Mouse (Mus musculus) liver, embryonic 14.5 days (tissue): ENCODE results near the gene Cys1. TPM values are rescaled to one million over a fixed set of nuclear protein-coding genes. Genes with fewer than 3 reads are reported as not detected.
"Not testable (repeated sequence)": the region's sequence is repeated elsewhere in the genome, so short reads cannot be mapped to it uniquely, and the experiment has no call there.

Experiments used
- ATAC-seq: fragments of 200-750 bp; cut with Nextera tagmentation; 2 replicates; pipeline ENCODE4 v1.8.0; 2017; ENCODE audit warnings: moderate number of reproducible peaks, mild to moderate bottlenecking, moderate library complexity; ENCODE audit not compliant: insufficient read depth
- DNase-seq, 3 experiments: peaks; one replicate each; pipeline ENCODE4 v3.0.0-alpha.2; 2012 to 2013; ENCODE audit warnings: low read depth in 3 of 3, low spot score in 3 of 3
- H3K27ac ChIP-seq: fragments of 300-500 bp; sonication (generic); 2 replicates; pipeline ENCODE4 v1.5.1; 2014; ENCODE audit warnings: moderate library complexity, mild to moderate bottlenecking, control low read depth, inconsistent platforms
- H3K27me3 ChIP-seq: fragments of 300-500 bp; sonication (generic); 2 replicates; pipeline ENCODE4 v1.6.1; 2014; ENCODE audit warnings: mild to moderate bottlenecking, low read length, moderate library complexity; ENCODE audit not compliant: control insufficient read depth, insufficient read depth
- H3K36me3 ChIP-seq: fragments of 300-500 bp; sonication (generic); replicated peaks from 2 replicates; pipeline ENCODE4 v1.6.1; 2014; ENCODE audit warnings: low read depth; ENCODE audit not compliant: control insufficient read depth, insufficient read depth
- H3K4me1 ChIP-seq, 2 experiments: fragments of 200-500 bp in 1 of 2; fragments of 300-500 bp in 1 of 2; sonication (generic) in 1 of 2; replicated peaks; 2 replicates each; pipeline ENCODE4 v1.6.1; 2012 to 2014; ENCODE audit warnings: antibody characterized with exemption in 1 of 2, inconsistent platforms in 1 of 2, low read length in 1 of 2; ENCODE audit not compliant: control insufficient read depth in 2 of 2, insufficient read depth in 2 of 2
- H3K4me2 ChIP-seq: fragments of 300-500 bp; sonication (generic); 2 replicates; pipeline ENCODE4 v1.6.1; 2014; ENCODE audit warnings: low read depth, mild to moderate bottlenecking, control low read depth, moderate library complexity
- H3K4me3 ChIP-seq, 2 experiments: fragments of 200-500 bp in 1 of 2; fragments of 300-500 bp in 1 of 2; sonication (generic) in 1 of 2; 2 replicates each; pipeline ENCODE4 v1.5.1; 2012 to 2014; ENCODE audit warnings: low read depth in 2 of 2, low read length in 2 of 2, mild to moderate bottlenecking in 2 of 2, control low read depth in 1 of 2, inconsistent platforms in 1 of 2, moderate library complexity in 1 of 2; ENCODE audit not compliant: insufficient read depth in 1 of 2
- H3K9ac ChIP-seq: fragments of 300-500 bp; sonication (generic); replicated peaks from 2 replicates; pipeline ENCODE4 v1.6.1; 2014; ENCODE audit warnings: mild to moderate bottlenecking, control low read depth, moderate library complexity
- H3K9me3 ChIP-seq: fragments of 300-500 bp; sonication (generic); 2 replicates; pipeline ENCODE4 v1.6.1; 2016; ENCODE audit warnings: low read length, mixed read lengths; ENCODE audit not compliant: control insufficient read depth
- CTCF ChIP-seq: IDR thresholded peaks from 2 replicates; pipeline ENCODE4 v1.5.1; 2016; ENCODE audit warnings: antibody characterized with exemption, low read depth, control low read depth
- EP300 ChIP-seq: IDR thresholded peaks from 2 replicates; pipeline ENCODE4 v1.6.1; 2016; ENCODE audit warnings: antibody characterized with exemption, low read depth
- WGBS: fragments of 180-500 bp; shearing (Covaris S2); extraction: QIAGEN DNeasy Blood & Tissue Kit; methylation state at CpG from one replicate; pipeline ENCODE4 v1.1.7; 2014; ENCODE audit not compliant: insufficient replicate concordance; 5-methylcytosine and 5-hydroxymethylcytosine counted together
- polyA plus RNA-seq, 2 experiments: library from polyadenylated mRNA; depleted of rRNA in 1 of 2; stranded (reverse) in 1 of 2; unstranded in 1 of 2; fragments of >200 nt; fragmentation: Nextera tagmentation in 1 of 2; extraction: Ambion mirVana in 1 of 2; gene quantifications; 2 replicates each; pipeline versions ENCODE4 v1.2.1 to v1.2.3; 2012 to 2014

The Cys1 gene
- polyA plus RNA-seq, 2 experiments: 0.28 to 0.74 TPM

GRCm38 (mm10) chr12:24650415-24651062, 31.1 kb downstream of the Cys1 start:
- TF ChIP-seq EP300: no peak
- TF ChIP-seq CTCF: no peak
- H3K4me1 ChIP-seq: peaks cover 37 to 69% of the 10 kb centered on the region in 2 experiments
- DNase-seq: no peak
- peak overlapping the region; percentile 67 to 92 for H3K4me3 ChIP-seq
- H3K27me3 ChIP-seq: no peaks in the 10 kb centered on the region
- peak overlapping the region; percentile 97 for H3K4me2 ChIP-seq
- H3K36me3 ChIP-seq: peaks cover 23% of the 10 kb centered on the region
- 7% methylated on average over 22 of the region's 22 CpGs for WGBS
- peak overlapping the region; percentile 82 for H3K27ac ChIP-seq
- H3K9me3 ChIP-seq: no peaks in the 10 kb centered on the region
- peak overlapping the region; percentile 79 for H3K9ac ChIP-seq
- no peak for ATAC-seq

GRCm38 (mm10) chr12:24648094-24648493, 33.5 kb downstream of the Cys1 start:
- H3K36me3 ChIP-seq: no peaks in the 10 kb centered on the region
- no peaks in the 10 kb centered on the region for H3K27me3 ChIP-seq
- H3K4me2 ChIP-seq: no peak overlapping the region
- WGBS: 70% methylated on average over 1 of the region's 1 CpGs
- H3K27ac ChIP-seq: peak overlapping the region; percentile 9
- H3K9ac ChIP-seq: 0 out of 2 replicates have a peak overlapping the region, but pooled peaks have one; percentile 6
- no peak overlapping the region for H3K4me3 ChIP-seq
- ATAC-seq (no peak), DNase-seq (no peak)
- peaks cover 60 to 80% of the 10 kb centered on the region in 2 experiments for H3K4me1 ChIP-seq
- TF ChIP-seq EP300 (no peak), CTCF (no peak)
- no peaks in the 10 kb centered on the region for H3K9me3 ChIP-seq

- H3K4me2 ChIP-seq: peak overlapping the region; percentile 61
- DNase-seq (peak; percentile 65 to 86 (median 68)), ATAC-seq (peak; percentile 73)
- TF ChIP-seq CTCF (no peak), EP300 (peak; percentile 98)
- no peaks in the 10 kb centered on the region for H3K9me3 ChIP-seq
- no peaks in the 10 kb centered on the region for H3K27me3 ChIP-seq
- peak overlapping the region; percentile 15 to 23; a peak in 3 of 4 replicates for H3K4me3 ChIP-seq
- H3K4me1 ChIP-seq: peaks cover 56 to 77% of the 10 kb centered on the region in 2 experiments
- H3K27ac ChIP-seq: peak overlapping the region; percentile 82
- peak overlapping the region; percentile 61 for H3K9ac ChIP-seq
- WGBS: 16% methylated on average over 6 of the region's 6 CpGs
- H3K36me3 ChIP-seq: no peaks in the 10 kb centered on the region
Measured at GRCm38 (mm10) chr12:24645901-24646300, 35.7 kb downstream of the Cys1 start.

- Histone ChIP-seq H3K4me2 (peak overlapping the region; percentile 52), H3K27me3 (no peaks in the 10 kb centered on the region), H3K36me3 (no peaks in the 10 kb centered on the region), H3K9me3 (no peaks in the 10 kb centered on the region), H3K4me3 (no peak overlapping the region), H3K27ac (peak overlapping the region; percentile 82), H3K4me1 (peaks cover 50 to 69% of the 10 kb centered on the region in 2 experiments), H3K9ac (peak overlapping the region; percentile 44; the same call in 1 of the 2 replicates)
- DNase-seq: peak; percentile 81 to 90 (median 85)
- TF ChIP-seq EP300 (peak; percentile 50), CTCF (no peak)
- peak; percentile 88 for ATAC-seq
- WGBS: 16% methylated on average over 1 of the region's 1 CpGs
Measured at GRCm38 (mm10) chr12:24644125-24644571, 37.5 kb downstream of the Cys1 start.

GRCm38 (mm10) chr12:24642370-24642802, 39.2 kb downstream of the Cys1 start:
- Histone ChIP-seq H3K4me1 (peaks cover 47 to 57% of the 10 kb centered on the region in 2 experiments), H3K4me2 (no peak overlapping the region), H3K27ac (no peak overlapping the region; the same call in 1 of the 2 replicates), H3K27me3 (no peaks in the 10 kb centered on the region), H3K36me3 (no peaks in the 10 kb centered on the region), H3K4me3 (no peak overlapping the region), H3K9me3 (no peaks in the 10 kb centered on the region), H3K9ac (no peak overlapping the region)
- TF ChIP-seq EP300: no peak
- WGBS: 76% methylated on average over 4 of the region's 4 CpGs
- no peak for ATAC-seq
- no peak for DNase-seq

GRCm38 (mm10) chr12:24638787-24639186, 42.8 kb downstream of the Cys1 start:
- H3K36me3 ChIP-seq, ATAC-seq, DNase-seq, H3K4me3 ChIP-seq, H3K27ac ChIP-seq, H3K9ac ChIP-seq, H3K9me3 ChIP-seq, H3K27me3 ChIP-seq, H3K4me2 ChIP-seq: not testable (repeated sequence)
- 90% methylated on average over 10 of the region's 10 CpGs for WGBS
- H3K4me1 ChIP-seq: peaks cover 31 to 41% of the 10 kb centered on the region in 2 experiments
